Mouse (Mus musculus) G1E (cell line): Measurements from ENCODE around the gene Map2k1. TPM values are rescaled to one million over a fixed set of nuclear protein-coding genes. Genes with fewer than 3 reads are reported as not detected.
"Not testable (repeated sequence)": the region's sequence is repeated elsewhere in the genome, so short reads cannot be mapped to it uniquely, and the experiment has no call there.

Experiments
- ATAC-seq: 2 replicates; pipeline ENCODE4 v1.8.0; 2016; ENCODE audit warnings: mild to moderate bottlenecking; ENCODE audit not compliant: insufficient number of reproducible peaks, poor library complexity, low FRiP score, severe bottlenecking; ENCODE audit errors: extremely low read depth
- DNase-seq: peaks from one replicate; pipeline ENCODE4 v3.0.0; 2012; ENCODE audit warnings: low spot score
- H3K27me3 ChIP-seq: 2 replicates; pipeline ENCODE4 v1.6.1; 2012; ENCODE audit warnings: mild to moderate bottlenecking, low read length, inconsistent platforms; ENCODE audit not compliant: insufficient read depth
- H3K36me3 ChIP-seq: replicated peaks from 2 replicates; pipeline ENCODE3; 2012; ENCODE audit warnings: mild to moderate bottlenecking, inconsistent platforms
- H3K4me1 ChIP-seq: 2 replicates; pipeline ENCODE4 v1.6.1; 2012; ENCODE audit warnings: low read depth, low read length, inconsistent platforms, mixed read lengths; ENCODE audit not compliant: insufficient read depth
- H3K4me3 ChIP-seq: 2 replicates; pipeline ENCODE4 v1.5.1; 2012; ENCODE audit warnings: low read depth, mild to moderate bottlenecking, inconsistent platforms, low read length, moderate library complexity, mixed read lengths
- H3K9me3 ChIP-seq: replicated peaks from 2 replicates; pipeline ENCODE4 v1.6.1; 2012; ENCODE audit warnings: inconsistent platforms
- CTCF ChIP-seq: IDR thresholded peaks from 2 replicates; pipeline ENCODE4 v1.5.1; 2012; ENCODE audit warnings: low read depth, low read length, inconsistent platforms, mixed read lengths
- GATA1 ChIP-seq: IDR thresholded peaks from 2 replicates; pipeline ENCODE4 v1.6.1; 2012; ENCODE audit warnings: borderline replicate concordance, low read length, inconsistent platforms, mixed read lengths
- GATA2 ChIP-seq: IDR thresholded peaks from 2 replicates; pipeline ENCODE4 v1.6.1; 2012; ENCODE audit warnings: low read depth, low read length, inconsistent platforms, borderline replicate concordance
- POLR2AphosphoS5 ChIP-seq: IDR thresholded peaks from 2 replicates; pipeline ENCODE4 v1.6.1; 2012; ENCODE audit warnings: low read depth, low read length, inconsistent platforms; ENCODE audit not compliant: insufficient replicate concordance
- TAL1 ChIP-seq: conservative IDR thresholded peaks from 2 replicates; pipeline ENCODE4 v1.6.1; 2012; ENCODE audit warnings: low read depth, low read length, inconsistent platforms, mixed read lengths
- polyA plus RNA-seq: library from polyadenylated mRNA; stranded (reverse); fragments of >175 nt; gene quantifications from 2 replicates; pipeline ENCODE4 v1.2.3, GENCODE M21; 2012
- total RNA-seq, 2 experiments: library from RNA; stranded (forward) in 1 of 2; stranded (reverse) in 1 of 2; fragments of 200-1000 nt in 1 of 2; fragments of >200 nt in 1 of 2; fragmentation: Nextera tagmentation in 1 of 2; gene quantifications; 2 replicates each; pipeline ENCODE4 v1.2.3; 2014 to 2017

Map2k1 gene
- total RNA-seq (2014; fragmentation: Nextera tagmentation), result 34.7 and 43.3 TPM in 2 replicates
- 106 and 121 TPM in 2 replicates for total RNA-seq (2017)
- 25.8 and 40.0 TPM in 2 replicates for polyA plus RNA-seq

DNA sequence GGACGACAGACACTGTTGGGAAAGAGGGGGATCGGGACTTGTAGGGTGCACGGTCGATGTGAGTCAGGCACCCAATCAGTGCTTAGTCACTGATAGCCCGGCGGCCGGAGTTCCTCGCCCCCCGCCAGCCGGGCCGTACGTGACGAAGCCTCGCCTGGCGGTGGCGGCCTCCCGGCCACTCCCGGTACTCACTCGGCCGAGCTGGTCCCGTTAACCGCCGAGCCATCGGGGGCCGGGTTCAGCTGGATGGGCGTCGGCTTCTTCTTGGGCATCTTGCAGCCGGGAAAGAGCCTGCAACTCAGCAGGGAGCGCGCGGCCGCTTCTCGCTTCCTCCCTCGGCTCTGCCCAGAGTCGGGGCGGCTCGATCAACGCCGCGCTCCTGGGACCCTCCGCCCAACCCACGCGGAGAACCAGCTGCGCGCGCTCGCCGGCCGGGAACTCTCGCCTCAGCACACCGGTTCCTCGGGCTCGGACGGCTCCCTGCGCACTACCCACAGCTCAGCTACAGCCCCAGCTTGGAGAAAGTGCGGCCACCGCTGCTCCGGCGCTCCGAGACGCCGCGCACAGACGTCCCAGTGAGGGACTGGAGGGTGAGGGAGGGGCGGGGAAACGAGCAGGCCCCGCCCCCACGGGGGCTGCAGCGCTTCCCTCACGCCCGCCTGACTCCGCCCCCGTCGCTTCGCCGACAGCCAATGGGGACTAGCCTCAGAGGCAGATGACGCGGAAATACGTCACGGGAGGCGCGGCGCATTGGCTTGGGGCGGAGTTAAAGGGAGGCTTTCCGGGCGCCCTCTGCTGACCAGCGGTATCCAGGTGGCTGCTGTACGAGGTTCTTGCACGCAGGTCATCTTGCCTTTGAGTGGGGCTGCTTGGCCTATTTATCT lies at the start of gene Map2k1:
TSS of gene Map2k1 (minus strand) at position 611 of the 884 bp plus-strand sequence.
- peaks cover 28% of the 10 kb centered on the region for H3K36me3 ChIP-seq
- H3K27me3 ChIP-seq, result peaks cover 2% of the 10 kb centered on the region; the same call in 1 of the 2 replicates
- ATAC-seq (peak; percentile 100), DNase-seq (peak; percentile 85)
- H3K4me3 ChIP-seq, result peak within 1 kb of the TSS; percentile 80
- peaks cover 40% of the 10 kb centered on the region for H3K4me1 ChIP-seq
- no peaks in the 10 kb centered on the region for H3K9me3 ChIP-seq
- no peak for TF ChIP-seq CTCF
- no peak for TF ChIP-seq GATA2
- TF ChIP-seq TAL1, result no peak
- TF ChIP-seq POLR2AphosphoS5, result no peak
- TF ChIP-seq GATA1, result no peak

DNA sequence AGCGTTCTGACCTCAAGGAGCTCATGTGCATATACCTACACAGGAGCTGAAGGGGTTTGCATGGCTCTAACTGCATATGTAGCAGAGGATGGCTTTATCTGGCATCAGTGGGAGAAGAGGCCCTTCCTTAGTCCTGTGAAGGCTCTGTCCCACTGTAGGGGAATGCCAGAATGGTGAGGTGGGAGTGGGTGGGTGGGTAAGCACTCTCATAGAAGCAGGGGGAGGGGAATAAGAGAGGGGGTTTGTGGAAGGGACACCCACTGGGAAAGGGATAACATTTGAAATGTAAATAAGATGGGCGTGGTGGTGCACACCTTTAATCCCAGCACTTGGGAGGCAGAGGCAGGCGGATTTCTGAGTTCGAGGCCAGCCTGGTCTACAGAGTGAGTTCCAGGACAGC lies 49.7 kb upstream of the Map2k1 start:
- not testable (repeated sequence) for H3K9me3 ChIP-seq, H3K4me1 ChIP-seq, ATAC-seq, DNase-seq, H3K4me3 ChIP-seq, H3K27me3 ChIP-seq
- H3K36me3 ChIP-seq, result peaks cover 84% of the 10 kb centered on the region

DNA sequence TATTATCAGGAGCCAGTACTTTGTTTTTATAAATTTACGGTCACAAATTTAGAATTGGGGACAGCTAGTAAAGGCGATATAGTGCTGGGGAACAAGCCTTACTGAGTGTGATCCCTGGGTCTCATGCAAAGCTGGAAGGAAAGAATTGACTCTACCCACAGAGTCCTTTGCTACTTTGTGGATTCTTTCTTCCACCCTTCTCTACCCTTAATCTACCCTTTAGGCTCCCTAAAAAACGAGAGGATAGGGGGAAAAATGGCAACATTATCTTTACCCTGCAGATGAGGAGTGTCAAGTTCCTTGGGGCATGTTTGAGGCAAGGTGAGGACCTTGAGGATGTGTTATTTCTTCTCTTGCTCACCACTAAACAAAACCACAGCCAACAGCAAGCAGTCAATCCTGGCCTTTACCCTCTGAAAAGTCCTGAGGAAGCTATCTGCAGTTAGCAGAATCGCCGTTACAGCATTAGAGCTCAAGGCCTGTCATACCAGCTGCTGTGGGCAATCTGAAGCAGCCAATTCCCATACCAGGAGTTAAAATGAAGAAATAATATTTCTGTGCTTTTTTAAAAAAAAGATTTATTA lies 29.1 kb upstream of the Map2k1 start:
- ATAC-seq, result no peak
- DNase-seq, result peak; percentile 21
- peaks cover 26% of the 10 kb centered on the region for H3K36me3 ChIP-seq

DNA sequence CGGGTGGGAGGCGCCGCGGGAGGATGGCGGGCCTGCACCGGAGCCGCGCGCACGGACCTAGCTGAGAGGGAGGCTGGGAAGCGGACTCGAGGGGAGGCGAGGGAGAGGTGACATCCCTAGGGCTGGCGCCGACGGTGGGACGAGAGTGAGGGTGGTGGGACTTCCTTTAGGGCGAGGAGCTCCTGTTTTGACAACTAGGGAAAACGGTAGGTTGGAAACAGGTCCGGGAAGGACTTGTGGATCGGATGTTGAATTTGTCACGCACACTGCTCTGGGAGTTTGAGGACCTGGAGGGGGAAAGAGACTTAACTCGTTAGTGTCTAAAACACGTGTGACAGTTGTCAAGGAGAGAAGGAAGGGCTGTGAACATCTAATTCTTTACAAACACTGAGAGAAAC lies 28.3 kb upstream of the Map2k1 start:
- Histone ChIP-seq H3K9me3 (no peaks in the 10 kb centered on the region), H3K27me3 (no peaks in the 10 kb centered on the region), H3K4me3 (peak overlapping the region; percentile 98), H3K4me1 (peaks cover 21% of the 10 kb centered on the region), H3K36me3 (peaks cover 20% of the 10 kb centered on the region)
- no peak for TF ChIP-seq GATA1
- no peak for TF ChIP-seq POLR2AphosphoS5
- ATAC-seq (no peak), DNase-seq (no peak)

More for the DNA sequence above, 29.1 kb upstream of the Map2k1 start:
- Histone ChIP-seq H3K9me3 (no peaks in the 10 kb centered on the region), H3K4me3 (peak overlapping the region; percentile 98), H3K4me1 (peaks cover 24% of the 10 kb centered on the region), H3K27me3 (no peaks in the 10 kb centered on the region)
- TF ChIP-seq TAL1 (peak; percentile 28; the same call in 1 of the 2 replicates), GATA2 (no peak)

DNA sequence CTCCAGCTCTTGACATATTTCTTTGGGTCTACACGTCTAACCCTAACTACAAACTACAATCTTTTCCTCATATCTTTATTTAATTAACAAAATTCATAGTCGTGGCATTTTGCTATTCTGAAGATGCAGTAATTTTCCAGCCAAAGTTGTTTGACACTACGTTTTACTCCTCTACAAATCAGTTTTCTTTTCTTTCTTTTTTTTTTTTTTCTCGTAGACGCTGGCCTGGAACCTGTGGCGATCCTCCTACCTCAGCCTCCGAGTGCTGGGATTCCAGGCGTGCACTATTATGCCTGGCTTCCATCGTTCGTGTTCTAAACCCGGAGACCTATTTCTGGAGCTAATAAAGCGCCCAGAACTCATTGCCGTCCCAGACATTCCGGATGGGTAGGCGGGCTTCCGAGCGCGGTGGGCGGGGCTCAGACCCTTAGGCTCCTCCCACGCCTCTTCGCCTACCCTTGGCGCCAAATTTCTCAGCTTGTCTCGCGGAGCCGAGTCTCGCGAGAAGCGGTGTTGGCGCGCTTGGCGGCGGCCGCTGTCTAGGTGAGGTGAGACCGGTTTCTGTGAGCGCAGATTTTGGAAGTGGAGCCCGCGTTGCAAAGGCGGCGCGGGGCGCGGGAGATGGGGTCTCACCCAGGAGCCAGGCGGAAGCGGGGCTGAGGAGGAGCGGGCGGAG lies 27.8 kb upstream of the Map2k1 start, which contains the start of gene Tipin:
TSS of gene Tipin (plus strand) at position 477 of the 676 bp plus-strand sequence.
- H3K27me3 ChIP-seq, result no peaks in the 10 kb centered on the region
- H3K4me1 ChIP-seq, result peaks cover 21% of the 10 kb centered on the region
- peaks cover 18% of the 10 kb centered on the region for H3K36me3 ChIP-seq
- DNase-seq, result peak; percentile 74
- no peaks in the 10 kb centered on the region for H3K9me3 ChIP-seq
- ATAC-seq, result peak; percentile 80
- peak within 1 kb of the TSS; percentile 98 for H3K4me3 ChIP-seq
- TF ChIP-seq GATA2 (no peak), TAL1 (no peak), CTCF (no peak)

DNA sequence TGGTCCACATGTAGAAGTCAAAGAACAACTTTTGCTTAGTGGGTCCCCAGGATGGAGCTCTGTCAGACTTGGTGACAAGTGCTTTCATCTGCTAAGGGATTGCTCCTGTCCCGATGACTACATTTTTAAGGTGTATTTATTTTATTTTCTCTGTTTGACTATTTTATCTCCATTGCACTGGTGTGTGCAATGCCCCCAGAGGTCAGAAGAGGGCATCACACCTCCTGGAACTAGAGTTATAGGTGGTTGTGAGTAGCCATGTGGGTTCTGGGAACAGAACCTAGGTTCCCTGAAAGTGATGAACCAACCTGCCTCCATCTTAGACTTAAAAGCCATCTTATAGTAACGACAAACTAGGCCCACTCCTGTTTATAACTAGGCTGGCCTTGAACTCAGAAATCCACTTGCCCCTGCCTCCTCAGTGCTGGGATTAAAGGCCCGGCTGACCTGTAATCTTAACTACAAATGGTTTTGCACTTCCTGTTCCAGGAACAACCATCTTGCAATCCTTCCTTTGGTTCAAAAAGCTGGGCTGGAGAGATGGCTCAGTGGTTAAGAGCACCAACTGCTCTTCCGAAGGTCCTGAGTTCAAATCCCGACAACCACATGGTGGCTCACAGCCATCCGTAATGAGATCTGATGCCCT lies 25.4 kb upstream of the Map2k1 start:
- TF ChIP-seq GATA1 (no peak), TAL1 (no peak), CTCF (no peak)
- H3K36me3 ChIP-seq, result peaks cover 4% of the 10 kb centered on the region

More for the DNA sequence above, 25.4 kb upstream of the Map2k1 start:
- no peak for DNase-seq
- Histone ChIP-seq H3K4me3 (no peak overlapping the region), H3K9me3 (no peaks in the 10 kb centered on the region), H3K27me3 (no peaks in the 10 kb centered on the region), H3K4me1 (peaks cover 12% of the 10 kb centered on the region)
- ATAC-seq, result no peak
